Mouse (Mus musculus): ENCODE results near the gene Abca2. TPM values are rescaled to one million over a fixed set of nuclear protein-coding genes. Genes with fewer than 3 reads are reported as not detected.

Abca2 gene
- polyA plus RNA-seq (2016; fragmentation: Nextera tagmentation; extraction: Ambion mirVana), result 5.7 and 5.9 TPM in 2 replicates

DNA sequence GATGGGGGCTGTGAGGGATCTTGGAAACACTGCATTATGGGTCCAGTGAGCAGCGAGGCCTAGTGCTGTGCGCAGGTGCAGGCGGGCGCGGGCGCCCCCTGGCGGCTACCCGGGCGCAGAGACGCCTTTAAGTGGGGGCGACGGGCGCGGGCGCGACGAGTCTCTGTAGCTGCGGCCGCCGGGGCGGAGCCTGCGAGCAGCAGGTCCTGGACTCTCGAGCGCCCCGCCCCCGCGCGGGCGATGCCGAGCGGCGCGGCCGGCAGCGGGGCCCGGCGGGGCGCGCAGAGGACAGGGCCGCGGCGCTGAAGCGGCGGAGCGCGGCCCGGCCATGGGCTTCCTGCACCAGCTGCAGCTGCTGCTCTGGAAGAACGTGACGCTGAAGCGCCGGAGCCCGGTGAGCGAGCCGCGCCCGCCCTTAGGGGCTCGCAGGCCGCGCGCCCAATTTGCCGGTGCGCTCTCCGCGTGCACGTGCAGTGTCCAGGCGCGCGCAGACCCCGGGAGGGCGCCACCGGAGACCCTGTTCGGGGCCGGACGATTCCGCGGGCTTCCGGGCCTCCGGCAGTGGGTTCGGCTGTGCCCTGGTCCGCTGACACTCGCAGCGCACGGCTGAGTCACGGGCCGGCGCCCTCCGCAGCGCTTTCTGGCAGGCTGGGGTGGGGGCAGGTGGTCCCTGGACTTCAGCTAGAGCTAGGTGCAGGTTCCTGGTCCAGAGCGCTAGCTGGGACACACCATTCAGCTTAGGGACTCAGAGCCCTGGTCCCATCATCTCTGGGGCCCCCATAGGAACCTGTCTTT lies at the start of gene Abca2:
Gene Abca2, plus strand, starts transcription at position 262 of the 795 bp plus-strand sequence.
- Histone ChIP-seq H3K9me3 (no peaks in the 10 kb centered on the region), H3K4me3 (peak within 1 kb of the TSS; percentile 85), H3K27me3 (ENCODE audit: insufficient read depth, poor library complexity, severe bottlenecking) (peaks cover 78% of the 10 kb centered on the region), H3K27ac (peak within 1 kb of the TSS; percentile 92), H3K36me3 (no peaks in the 10 kb centered on the region), H3K4me1 (replicated peaks) (peaks cover 51% of the 10 kb centered on the region)
- under 1% methylated on average over 89 of the region's 89 CpGs for WGBS
- DNase-seq (ENCODE audit: low spot score), result peak; percentile 95

- H3K9me3 ChIP-seq, result no peaks in the 10 kb centered on the region
- H3K4me3 ChIP-seq, result no peak overlapping the region
- no peak overlapping the region for H3K27ac ChIP-seq
- 81% methylated on average over 5 of the region's 5 CpGs for WGBS
- no peaks in the 10 kb centered on the region for H3K27me3 ChIP-seq (ENCODE audit: insufficient read depth, poor library complexity, severe bottlenecking)
- no peak for DNase-seq (ENCODE audit: low spot score)
- H3K36me3 ChIP-seq, result no peaks in the 10 kb centered on the region
- no peaks in the 10 kb centered on the region for H3K4me1 ChIP-seq (replicated peaks)
These were observed 44.0 kb upstream of the Abca2 start for GRCm38 (mm10) chr2:25384492-25384891.

GRCm38 (mm10) chr2:25391266-25391665 lies 37.2 kb upstream of the Abca2 start:
- WGBS, result 72% methylated on average over 5 of the region's 5 CpGs
- H3K4me1 ChIP-seq (replicated peaks), result peaks cover 20% of the 10 kb centered on the region
- H3K4me3 ChIP-seq, result no peak overlapping the region
- H3K27ac ChIP-seq, result no peak overlapping the region
- peaks cover 25% of the 10 kb centered on the region for H3K27me3 ChIP-seq (ENCODE audit: insufficient read depth, poor library complexity, severe bottlenecking)
- H3K36me3 ChIP-seq, result no peaks in the 10 kb centered on the region
- H3K9me3 ChIP-seq, result no peaks in the 10 kb centered on the region
- DNase-seq (ENCODE audit: low spot score), result no peak

DNA sequence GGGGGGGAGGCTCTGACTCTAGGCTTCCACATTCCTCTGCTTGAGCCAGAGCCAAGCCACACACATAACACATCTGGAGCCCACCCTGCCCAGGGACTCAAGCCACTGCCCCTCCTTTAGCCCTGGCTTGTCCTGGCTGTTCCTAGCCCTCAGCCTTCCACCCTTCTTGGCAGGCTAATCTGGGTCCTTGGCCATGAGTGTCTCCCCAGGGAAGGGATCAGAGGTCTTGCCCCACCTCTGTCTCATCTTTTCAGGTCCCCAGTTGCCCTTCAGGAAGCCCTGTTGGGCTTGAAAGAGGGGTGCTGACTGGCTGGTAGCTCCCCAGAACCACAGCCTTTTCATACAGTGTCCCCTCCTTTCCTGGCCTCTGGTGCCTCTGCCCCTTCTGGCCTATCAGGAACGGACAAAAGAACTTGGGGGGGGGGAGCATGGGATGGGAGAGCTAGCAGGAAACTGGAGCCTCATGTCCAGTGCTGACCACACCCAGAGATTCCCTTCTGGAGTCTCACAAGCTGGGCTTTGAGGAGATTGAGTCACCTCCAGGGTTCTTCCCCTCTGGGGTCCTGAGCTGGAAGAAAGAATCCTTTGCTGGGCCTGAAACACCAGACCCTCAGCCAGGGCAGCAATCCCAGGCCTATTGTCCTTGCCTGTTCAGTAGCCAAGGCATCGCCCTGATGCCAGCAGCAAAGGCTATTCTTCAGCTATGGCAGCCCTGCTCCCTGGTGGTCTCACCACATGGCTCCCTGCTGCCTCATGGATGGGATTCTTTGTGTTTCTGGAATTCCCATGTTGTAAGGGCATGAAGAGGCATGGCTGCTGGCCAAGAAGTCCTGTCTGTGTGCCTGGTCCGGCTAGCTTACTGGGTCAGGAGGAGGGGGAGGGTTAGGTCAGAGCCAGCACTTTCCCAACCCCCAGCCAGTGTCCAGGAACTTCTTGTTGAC lies 34.0 kb upstream of the Abca2 start:
- Histone ChIP-seq H3K27me3 (ENCODE audit: insufficient read depth, poor library complexity, severe bottlenecking) (peaks cover 58% of the 10 kb centered on the region), H3K9me3 (no peaks in the 10 kb centered on the region), H3K27ac (no peak overlapping the region), H3K4me3 (no peak overlapping the region), H3K36me3 (no peaks in the 10 kb centered on the region), H3K4me1 (replicated peaks) (peaks cover 28% of the 10 kb centered on the region)
- WGBS, result 34% methylated on average over 3 of the region's 3 CpGs
- DNase-seq (ENCODE audit: low spot score), result no peak

DNA sequence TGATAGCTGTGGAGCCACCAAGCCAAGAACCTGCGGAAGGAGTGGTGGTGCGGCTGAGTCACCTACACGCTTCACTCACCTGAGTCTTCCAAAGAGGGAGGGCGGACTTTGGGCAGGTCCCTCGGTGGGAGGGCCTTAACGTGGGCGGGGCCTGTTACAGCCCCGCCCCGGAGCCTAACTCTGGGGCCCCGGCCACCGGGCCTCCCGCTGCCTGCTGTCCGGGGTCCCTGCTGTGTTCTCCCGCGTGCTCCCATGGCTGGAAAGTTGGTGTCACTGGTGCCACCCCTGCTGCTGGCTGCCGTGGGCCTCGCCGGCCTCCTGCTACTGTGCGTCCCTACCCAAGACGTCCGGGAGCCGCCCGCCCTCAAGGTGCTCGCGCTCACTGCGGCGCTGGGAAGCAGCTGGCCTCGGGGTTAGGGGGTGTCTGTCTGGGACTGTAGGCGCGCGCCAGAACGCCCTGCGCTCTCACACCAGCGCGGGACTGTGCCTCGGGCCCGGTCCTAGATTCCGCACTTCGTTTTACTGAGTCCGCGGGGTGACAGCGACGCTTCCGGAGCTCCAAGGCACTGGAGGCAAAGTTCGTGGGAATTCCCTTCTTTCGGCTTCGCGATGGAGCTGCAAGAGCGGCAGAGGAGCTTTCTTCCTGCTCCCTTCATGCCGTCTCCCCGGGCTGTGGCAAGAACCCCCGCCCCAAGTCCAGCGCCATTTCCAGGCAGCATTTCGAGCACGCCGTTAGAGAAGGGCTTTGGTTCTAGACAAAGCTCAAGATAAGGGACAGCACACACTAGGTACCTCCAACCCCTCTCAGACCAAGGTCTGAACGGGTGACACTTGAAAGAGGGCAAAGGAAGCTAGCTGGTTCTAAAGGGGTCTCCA lies 32.5 kb upstream of the Abca2 start, which contains the start of gene Entpd2:
Gene Entpd2, plus strand, starts transcription at position 154 of the 876 bp plus-strand sequence.
- Histone ChIP-seq H3K36me3 (no peaks in the 10 kb centered on the region), H3K27ac (no peak within 1 kb of the TSS), H3K4me1 (replicated peaks) (peaks cover 34% of the 10 kb centered on the region), H3K27me3 (ENCODE audit: insufficient read depth, poor library complexity, severe bottlenecking) (peaks cover 72% of the 10 kb centered on the region), H3K4me3 (peak within 1 kb of the TSS; percentile 53), H3K9me3 (no peaks in the 10 kb centered on the region)
- peak; percentile 41 for DNase-seq (ENCODE audit: low spot score)
- under 1% methylated on average over 57 of the region's 57 CpGs for WGBS

GRCm38 (mm10) chr2:25396597-25396983 lies 31.9 kb upstream of the Abca2 start:
- H3K36me3 ChIP-seq, result no peaks in the 10 kb centered on the region
- H3K27me3 ChIP-seq (ENCODE audit: insufficient read depth, poor library complexity, severe bottlenecking), result peaks cover 79% of the 10 kb centered on the region
- WGBS, result 32% methylated on average over 3 of the region's 3 CpGs
- peak overlapping the region; percentile 53 for H3K4me3 ChIP-seq
- no peak for DNase-seq (ENCODE audit: low spot score)
- no peak overlapping the region for H3K27ac ChIP-seq
- H3K4me1 ChIP-seq (replicated peaks), result peaks cover 34% of the 10 kb centered on the region
- H3K9me3 ChIP-seq, result no peaks in the 10 kb centered on the region

GRCm38 (mm10) chr2:25397010-25397409 lies 31.5 kb upstream of the Abca2 start:
- Histone ChIP-seq H3K4me1 (replicated peaks) (peaks cover 34% of the 10 kb centered on the region), H3K9me3 (no peaks in the 10 kb centered on the region), H3K4me3 (no peak overlapping the region), H3K36me3 (no peaks in the 10 kb centered on the region), H3K27ac (no peak overlapping the region), H3K27me3 (ENCODE audit: insufficient read depth, poor library complexity, severe bottlenecking) (peaks cover 83% of the 10 kb centered on the region)
- 54% methylated on average over 1 of the region's 1 CpGs for WGBS
- DNase-seq (ENCODE audit: low spot score), result no peak

GRCm38 (mm10) chr2:25398065-25398464 lies 30.4 kb upstream of the Abca2 start:
- WGBS, result 94% methylated on average over 7 of the region's 7 CpGs
- Histone ChIP-seq H3K9me3 (no peaks in the 10 kb centered on the region), H3K4me1 (replicated peaks) (peaks cover 43% of the 10 kb centered on the region), H3K27me3 (ENCODE audit: insufficient read depth, poor library complexity, severe bottlenecking) (peaks cover 93% of the 10 kb centered on the region), H3K36me3 (no peaks in the 10 kb centered on the region), H3K4me3 (no peak overlapping the region), H3K27ac (no peak overlapping the region)
- no peak for DNase-seq (ENCODE audit: low spot score)

- peaks cover 100% of the 10 kb centered on the region for H3K27me3 ChIP-seq (ENCODE audit: insufficient read depth, poor library complexity, severe bottlenecking)
- no peak for DNase-seq (ENCODE audit: low spot score)
These were observed 29.5 kb upstream of the Abca2 start, which contains the start of gene Npdc1 for GRCm38 (mm10) chr2:25399051-25399450. Npdc1 (plus strand) TSS chr2:25399351.

GRCm38 (mm10) chr2:25400291-25400690 lies 28.2 kb upstream of the Abca2 start:
- Histone ChIP-seq H3K4me1 (replicated peaks) (peaks cover 49% of the 10 kb centered on the region), H3K27ac (no peak overlapping the region), H3K27me3 (ENCODE audit: insufficient read depth, poor library complexity, severe bottlenecking) (peaks cover 95% of the 10 kb centered on the region), H3K9me3 (no peaks in the 10 kb centered on the region), H3K4me3 (peak overlapping the region; percentile 29; the same call in 1 of the 2 replicates), H3K36me3 (no peaks in the 10 kb centered on the region; the same call in 1 of the 2 replicates)
- no peak for DNase-seq (ENCODE audit: low spot score)
- WGBS, result 29% methylated on average over 16 of the region's 16 CpGs

More at GRCm38 (mm10) chr2:25399051-25399450, 29.5 kb upstream of the Abca2 start, which contains the start of gene Npdc1:
- Histone ChIP-seq H3K4me3 (no peak within 1 kb of the TSS), H3K4me1 (replicated peaks) (peaks cover 53% of the 10 kb centered on the region), H3K27ac (no peak within 1 kb of the TSS), H3K9me3 (no peaks in the 10 kb centered on the region), H3K36me3 (no peaks in the 10 kb centered on the region)
- 66% methylated on average over 8 of the region's 8 CpGs for WGBS

GRCm38 (mm10) chr2:25400764-25401163 lies 27.7 kb upstream of the Abca2 start:
- DNase-seq (ENCODE audit: low spot score), result peak; percentile 36
- H3K4me3 ChIP-seq, result peak overlapping the region; percentile 29; the same call in 1 of the 2 replicates
- WGBS, result 5% methylated on average over 17 of the region's 17 CpGs
- no peaks in the 10 kb centered on the region for H3K9me3 ChIP-seq
- H3K36me3 ChIP-seq, result no peaks in the 10 kb centered on the region; the same call in 1 of the 2 replicates
- H3K4me1 ChIP-seq (replicated peaks), result peaks cover 45% of the 10 kb centered on the region
- peaks cover 95% of the 10 kb centered on the region for H3K27me3 ChIP-seq (ENCODE audit: insufficient read depth, poor library complexity, severe bottlenecking)
- no peak overlapping the region for H3K27ac ChIP-seq

Data from hindbrain, embryonic 10.5 days (tissue).